Mouse (Mus musculus) midbrain, embryonic 14.5 days (tissue): ENCODE measurements around the gene Fhit. TPM values are rescaled to one million over a fixed set of nuclear protein-coding genes. Genes with fewer than 3 reads are reported as not detected.

Experiments
- ATAC-seq: fragments of 200-750 bp; cut with Nextera tagmentation; 2 replicates; pipeline ENCODE4 v1.8.0; 2017; ENCODE audit warnings: moderate number of reproducible peaks, moderate library complexity; ENCODE audit not compliant: low FRiP score, low TSS enrichment
- DNase-seq: peaks from one replicate; pipeline ENCODE4 v3.0.0-alpha.2; 2015
- H3K27ac ChIP-seq: fragments of 300-500 bp; sonication (generic); replicated peaks from 2 replicates; pipeline ENCODE4 v1.5.1; 2014; ENCODE audit warnings: mild to moderate bottlenecking, low read depth, low read length, moderate library complexity
- H3K27me3 ChIP-seq: fragments of 300-500 bp; sonication (generic); 2 replicates; pipeline ENCODE4 v1.6.1; 2014; ENCODE audit warnings: low read length, control low read depth, mixed read lengths; ENCODE audit not compliant: control insufficient read depth, insufficient read depth
- H3K36me3 ChIP-seq: fragments of 300-500 bp; sonication (generic); 2 replicates; pipeline ENCODE4 v1.6.1; 2014; ENCODE audit warnings: low read length, control low read depth; ENCODE audit not compliant: control insufficient read depth, insufficient read depth
- H3K4me1 ChIP-seq: fragments of 300-500 bp; sonication (generic); 2 replicates; pipeline ENCODE4 v1.6.1; 2014; ENCODE audit warnings: mild to moderate bottlenecking, antibody characterized with exemption, low read length, control low read depth; ENCODE audit not compliant: control insufficient read depth, insufficient read depth
- H3K4me2 ChIP-seq: fragments of 300-500 bp; sonication (generic); 2 replicates; pipeline ENCODE4 v1.6.1; 2014; ENCODE audit warnings: mild to moderate bottlenecking, low read length, moderate library complexity
- H3K4me3 ChIP-seq: fragments of 300-500 bp; sonication (generic); replicated peaks from 2 replicates; pipeline ENCODE4 v1.5.1; 2014; ENCODE audit warnings: low read depth, low read length
- H3K9ac ChIP-seq: fragments of 300-500 bp; sonication (generic); replicated peaks from 2 replicates; pipeline ENCODE4 v1.6.1; 2014; ENCODE audit warnings: mild to moderate bottlenecking, low read length, moderate library complexity
- H3K9me3 ChIP-seq: fragments of 300-500 bp; sonication (generic); 2 replicates; pipeline ENCODE4 v1.6.1; 2016; ENCODE audit warnings: low read length, control low read depth, mixed read lengths; ENCODE audit not compliant: control insufficient read depth
- WGBS: fragments of 180-500 bp; shearing (Covaris S2); extraction: QIAGEN DNeasy Blood & Tissue Kit; methylation state at CpG from one replicate; pipeline ENCODE4 v1.1.7; 2014; 5-methylcytosine and 5-hydroxymethylcytosine counted together
- polyA plus RNA-seq: library from polyadenylated mRNA; unstranded; fragments of >200 nt; fragmentation: Nextera tagmentation; extraction: Ambion mirVana; gene quantifications from 2 replicates; pipeline ENCODE4 v1.2.1, GENCODE M21; 2014

Fhit gene
- polyA plus RNA-seq, 1 experiment from 2014 or later = 10.6 TPM

DNA sequence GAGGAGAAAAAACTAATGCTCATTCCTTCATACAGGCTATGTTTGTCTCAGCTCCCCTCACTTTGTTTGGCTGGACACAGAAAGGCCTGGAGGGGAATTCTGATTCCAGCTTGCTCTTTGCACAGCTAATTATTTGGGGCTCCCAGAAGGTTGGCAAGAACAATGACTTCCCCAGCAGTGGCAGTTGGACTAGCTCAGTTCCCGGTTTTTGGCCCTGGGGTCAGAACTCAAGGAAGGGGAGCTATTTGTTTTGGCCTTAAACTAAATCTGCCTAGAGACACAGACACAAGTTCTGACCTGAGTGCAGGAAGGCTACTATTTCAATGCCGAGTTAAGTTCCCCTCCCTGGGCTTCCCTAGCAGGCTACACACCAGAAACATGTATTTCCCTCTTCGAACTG, 506.0 kb downstream of the Fhit start:
- Histone ChIP-seq H3K9ac (no peak overlapping the region), H3K27me3 (no peaks in the 10 kb centered on the region), H3K4me3 (no peak overlapping the region), H3K9me3 (no peaks in the 10 kb centered on the region), H3K4me2 (no peak overlapping the region), H3K27ac (no peak overlapping the region), H3K36me3 (no peaks in the 10 kb centered on the region), H3K4me1 (no peaks in the 10 kb centered on the region)
- DNase-seq (no peak), ATAC-seq (no peak)
- 62% methylated on average over 3 of the region's 3 CpGs for WGBS

DNA sequence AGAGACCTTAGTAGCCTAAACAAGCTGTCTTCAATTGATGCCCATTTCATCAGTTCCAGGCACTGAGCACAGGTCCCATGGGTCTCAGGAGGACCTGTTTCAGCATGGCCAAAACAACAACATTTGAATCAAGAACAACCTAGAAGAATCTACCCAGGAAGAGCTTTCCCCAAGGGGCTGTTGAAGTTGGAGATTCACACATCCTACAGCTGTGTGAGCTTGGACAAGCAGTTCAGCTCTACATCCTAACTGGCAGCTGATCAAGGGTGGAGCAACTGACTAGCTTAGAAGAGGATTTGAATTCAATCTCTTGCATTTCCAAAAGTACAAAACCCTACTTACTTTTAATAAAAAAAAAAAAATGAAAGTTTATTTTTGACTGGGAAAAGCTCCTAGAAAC, 514.0 kb downstream of the Fhit start:
- Histone ChIP-seq H3K36me3 (no peaks in the 10 kb centered on the region), H3K27me3 (no peaks in the 10 kb centered on the region), H3K4me1 (no peaks in the 10 kb centered on the region), H3K27ac (no peak overlapping the region), H3K4me2 (no peak overlapping the region), H3K9ac (no peak overlapping the region), H3K9me3 (no peaks in the 10 kb centered on the region), H3K4me3 (no peak overlapping the region)
- no peak for DNase-seq
- ATAC-seq = no peak

DNA sequence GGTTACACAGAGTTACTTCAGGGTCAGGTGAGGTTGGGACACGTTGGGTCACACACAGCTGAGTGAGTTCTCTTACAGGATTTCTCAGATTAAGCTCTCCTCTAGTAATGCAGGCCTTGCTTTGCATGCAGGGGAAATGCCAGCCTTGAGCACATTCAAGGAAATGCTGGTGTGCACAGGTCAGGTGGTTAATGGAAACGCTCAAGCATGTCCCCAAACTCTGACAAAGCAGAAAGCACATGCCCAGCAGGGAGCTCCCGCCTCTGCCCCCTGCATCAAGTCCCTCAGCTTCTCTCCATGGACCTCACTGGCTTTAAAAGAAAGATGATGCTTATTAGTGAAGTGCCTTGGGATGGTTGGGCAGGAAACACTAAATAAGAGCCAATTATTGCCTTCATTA, 530.1 kb downstream of the Fhit start:
- Histone ChIP-seq H3K4me1 (no peaks in the 10 kb centered on the region), H3K27me3 (no peaks in the 10 kb centered on the region), H3K4me3 (no peak overlapping the region), H3K36me3 (no peaks in the 10 kb centered on the region), H3K4me2 (no peak overlapping the region), H3K9me3 (no peaks in the 10 kb centered on the region), H3K9ac (no peak overlapping the region), H3K27ac (no peak overlapping the region)
- DNase-seq (no peak), ATAC-seq (no peak)
- WGBS = 29% methylated on average over 3 of the region's 3 CpGs

DNA sequence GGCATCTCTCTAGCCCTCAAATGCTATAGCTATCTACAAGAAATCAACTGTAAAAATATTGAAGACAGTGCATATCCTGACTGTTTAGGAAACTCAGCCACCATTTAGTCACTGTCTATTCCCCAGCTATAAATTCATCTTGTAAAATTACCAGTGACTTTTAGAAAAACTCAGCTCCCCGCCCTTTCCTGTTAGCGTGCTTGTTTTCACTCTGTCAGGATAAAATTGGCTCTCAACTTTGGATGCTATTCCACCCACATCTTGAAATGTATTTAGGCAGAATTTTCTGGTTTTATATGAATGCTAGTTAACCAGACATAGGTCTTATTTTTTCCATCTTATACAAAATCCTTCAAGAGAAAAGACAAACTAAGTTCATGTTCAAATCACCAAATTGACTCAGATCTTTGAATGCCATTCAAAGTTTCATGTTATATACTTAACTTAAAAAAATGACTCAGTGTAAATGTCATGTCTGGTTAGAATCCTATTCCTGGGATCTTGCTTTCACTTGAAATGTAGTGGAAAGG, 530.9 kb downstream of the Fhit start:
- Histone ChIP-seq H3K9ac (no peak overlapping the region), H3K9me3 (no peaks in the 10 kb centered on the region), H3K27me3 (no peaks in the 10 kb centered on the region), H3K4me2 (no peak overlapping the region), H3K27ac (no peak overlapping the region), H3K36me3 (no peaks in the 10 kb centered on the region), H3K4me3 (no peak overlapping the region), H3K4me1 (no peaks in the 10 kb centered on the region)
- ATAC-seq (no peak), DNase-seq (no peak)
- WGBS = 97% methylated on average over 2 of the region's 2 CpGs

DNA sequence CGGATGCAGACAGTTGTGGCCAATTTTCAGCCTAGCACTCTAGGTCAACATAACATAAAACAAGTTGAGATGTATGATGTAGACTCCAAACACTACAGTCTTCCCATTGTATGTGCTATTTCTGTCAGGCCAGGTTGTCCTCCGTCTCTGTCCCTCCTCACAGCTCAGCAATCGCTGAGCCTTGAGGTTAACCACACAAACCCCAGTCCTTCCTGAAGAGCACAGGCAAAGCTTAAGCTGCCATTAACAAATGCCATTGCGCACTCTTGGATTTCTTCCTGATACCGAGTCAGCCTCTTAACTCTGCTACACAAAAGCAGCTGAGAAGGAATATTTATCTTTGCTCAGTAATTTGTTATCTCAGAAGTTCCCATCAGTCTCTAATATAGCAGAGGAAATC, 568.4 kb downstream of the Fhit start:
- Histone ChIP-seq H3K9me3 (no peaks in the 10 kb centered on the region), H3K4me1 (no peaks in the 10 kb centered on the region), H3K27me3 (no peaks in the 10 kb centered on the region), H3K27ac (no peak overlapping the region), H3K4me2 (no peak overlapping the region), H3K36me3 (no peaks in the 10 kb centered on the region), H3K4me3 (no peak overlapping the region), H3K9ac (no peak overlapping the region)
- DNase-seq (no peak), ATAC-seq (no peak)
- 82% methylated on average over 5 of the region's 5 CpGs for WGBS

DNA sequence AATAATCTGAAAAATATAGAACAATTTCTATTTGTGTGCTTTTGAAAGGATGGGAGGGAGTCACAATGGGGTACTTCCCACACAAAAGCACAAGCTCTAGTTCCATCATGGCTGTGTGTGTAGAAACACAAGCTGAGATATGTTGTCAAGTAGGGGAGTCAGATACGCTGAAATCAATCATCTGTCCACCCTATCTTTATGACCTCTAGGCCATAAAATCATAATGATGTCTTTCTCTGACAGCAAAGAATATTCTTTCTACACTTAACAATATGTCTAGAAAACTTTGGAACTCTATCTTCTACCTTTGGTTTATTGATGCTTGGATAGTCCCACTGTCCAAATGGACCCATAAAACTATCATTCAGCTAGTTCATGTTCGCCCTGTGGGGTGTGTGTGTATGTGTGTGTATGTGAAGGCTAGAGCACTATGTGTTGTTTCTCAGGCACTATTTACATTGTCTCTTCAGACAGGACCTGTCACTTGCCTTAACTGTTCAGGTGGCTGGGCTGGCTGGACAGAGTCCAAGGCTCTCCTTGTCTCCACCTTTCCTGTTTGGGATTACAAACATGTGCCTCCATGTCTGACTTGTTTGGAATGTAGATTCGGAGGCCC, 592.8 kb downstream of the Fhit start:
- Histone ChIP-seq H3K4me3 (no peak overlapping the region), H3K36me3 (no peaks in the 10 kb centered on the region), H3K9ac (no peak overlapping the region), H3K4me1 (no peaks in the 10 kb centered on the region), H3K27me3 (no peaks in the 10 kb centered on the region), H3K9me3 (no peaks in the 10 kb centered on the region), H3K4me2 (no peak overlapping the region), H3K27ac (no peak overlapping the region)
- DNase-seq (no peak), ATAC-seq (no peak)
- WGBS = 90% methylated on average over 3 of the region's 3 CpGs

DNA sequence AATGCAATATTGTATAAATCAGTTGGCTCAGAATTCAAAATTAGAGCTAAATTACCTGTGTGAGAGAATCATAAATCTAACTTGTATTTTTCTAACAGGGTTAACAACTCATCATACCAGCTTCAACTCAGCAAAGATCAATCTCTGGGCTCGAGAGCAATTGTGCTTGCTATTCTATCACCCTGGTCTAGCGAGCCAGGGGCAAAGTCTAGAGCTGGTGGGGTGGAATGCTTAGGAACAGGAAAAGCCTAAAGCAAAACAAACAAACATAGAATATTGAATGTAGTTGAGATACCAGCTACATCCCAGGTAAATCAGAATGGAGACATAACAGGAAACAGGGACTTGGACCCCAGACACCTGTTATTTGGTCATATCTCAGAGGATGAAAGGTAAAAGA, 594.1 kb downstream of the Fhit start:
- no peak overlapping the region for H3K9ac ChIP-seq

DNA sequence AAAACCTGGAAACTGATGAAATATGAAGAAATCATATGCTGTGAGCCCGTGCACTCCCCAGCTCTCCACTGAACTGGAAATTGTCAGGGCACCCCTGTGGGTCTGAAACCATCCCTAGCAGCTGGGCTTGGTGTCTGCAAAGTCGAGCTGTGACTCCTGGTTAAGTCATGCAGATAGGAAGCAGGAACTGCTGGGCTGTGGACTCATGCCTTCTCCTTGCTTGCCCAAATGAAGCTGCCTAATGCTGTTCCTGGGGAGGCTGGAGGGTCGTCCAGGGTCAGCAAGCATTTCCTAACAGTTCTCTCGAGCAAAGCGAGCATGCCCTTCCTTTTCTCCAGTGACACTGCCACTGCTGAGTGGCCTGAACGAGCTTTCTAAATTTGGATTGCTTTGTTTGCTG, 607.1 kb downstream of the Fhit start:
- no peak for DNase-seq
- H3K4me2 ChIP-seq = no peak overlapping the region
- no peak overlapping the region for H3K27ac ChIP-seq
- no peak for ATAC-seq
- H3K27me3 ChIP-seq = no peaks in the 10 kb centered on the region
- no peaks in the 10 kb centered on the region for H3K9me3 ChIP-seq
- no peak overlapping the region for H3K9ac ChIP-seq
- no peaks in the 10 kb centered on the region for H3K4me1 ChIP-seq
- H3K4me3 ChIP-seq = no peak overlapping the region
- H3K36me3 ChIP-seq = no peaks in the 10 kb centered on the region
- 28% methylated on average over 6 of the region's 6 CpGs for WGBS

More for the DNA sequence above, 594.1 kb downstream of the Fhit start:
- H3K9me3 ChIP-seq = no peaks in the 10 kb centered on the region
- H3K4me2 ChIP-seq = no peak overlapping the region
- ATAC-seq = no peak
- no peaks in the 10 kb centered on the region for H3K36me3 ChIP-seq
- no peaks in the 10 kb centered on the region for H3K27me3 ChIP-seq
- DNase-seq = no peak
- H3K4me1 ChIP-seq = no peaks in the 10 kb centered on the region
- 90% methylated on average over 2 of the region's 2 CpGs for WGBS
- H3K4me3 ChIP-seq = no peak overlapping the region
- no peak overlapping the region for H3K27ac ChIP-seq

DNA sequence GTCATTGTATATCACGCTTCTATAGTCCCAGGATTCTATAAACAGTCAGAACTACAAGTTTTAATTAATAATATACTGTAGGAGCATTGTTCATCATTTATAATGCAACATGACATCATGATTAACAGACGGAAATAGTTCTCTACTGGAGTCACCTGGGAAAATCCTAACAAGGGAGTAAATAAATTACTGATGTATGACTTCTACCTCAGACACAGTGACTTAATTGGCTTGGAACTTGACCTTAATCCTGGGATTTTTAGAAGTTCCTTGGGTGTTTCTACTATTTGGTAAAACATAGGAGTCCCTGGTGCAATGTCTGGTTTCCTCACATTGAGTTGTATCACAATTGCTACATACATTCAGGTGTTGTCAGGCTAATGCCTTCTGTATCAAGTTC, 613.2 kb downstream of the Fhit start:
- Histone ChIP-seq H3K9me3 (no peaks in the 10 kb centered on the region), H3K27me3 (no peaks in the 10 kb centered on the region), H3K27ac (no peak overlapping the region), H3K4me3 (no peak overlapping the region), H3K9ac (no peak overlapping the region), H3K36me3 (no peaks in the 10 kb centered on the region), H3K4me2 (no peak overlapping the region), H3K4me1 (no peaks in the 10 kb centered on the region)
- DNase-seq = no peak
- 90% methylated on average over 2 of the region's 2 CpGs for WGBS
- no peak for ATAC-seq
